Mouse (Mus musculus) CH12.LX (cell line): Measurements from ENCODE around the gene Hoxa9. TPM values are rescaled to one million over a fixed set of nuclear protein-coding genes. Genes with fewer than 3 reads are reported as not detected.

ENCODE experiments used
- DNase-seq: peaks from one replicate; pipeline ENCODE4 v3.0.0-alpha.2; 2013; ENCODE audit errors: extremely low read depth
- H3K27ac ChIP-seq: 2 replicates; pipeline ENCODE4 v1.5.1; 2012; ENCODE audit warnings: low read depth, mild to moderate bottlenecking, control low read depth, moderate library complexity; ENCODE audit not compliant: insufficient read depth
- H3K27me3 ChIP-seq: replicated peaks from 2 replicates; pipeline ENCODE3; 2012; ENCODE audit warnings: inconsistent platforms
- H3K36me3 ChIP-seq, 2 experiments: replicated peaks in 1 of 2; 2 replicates each; pipeline versions ENCODE3 to v1.6.1; 2012; ENCODE audit warnings: inconsistent platforms in 1 of 2, low read length in 1 of 2, mild to moderate bottlenecking in 1 of 2, mixed read lengths in 1 of 2, moderate library complexity in 1 of 2; ENCODE audit not compliant: control insufficient read depth in 1 of 2, insufficient read depth in 1 of 2
- H3K4me1 ChIP-seq, 2 experiments: 2 replicates each; pipeline ENCODE4 v1.6.1; 2012; ENCODE audit warnings: inconsistent platforms in 1 of 2, moderate library complexity in 1 of 2; ENCODE audit not compliant: insufficient read depth in 2 of 2, control insufficient read depth in 1 of 2
- H3K4me2 ChIP-seq: 2 replicates; pipeline ENCODE4 v1.6.1; 2012; ENCODE audit warnings: low read depth, mild to moderate bottlenecking, control low read depth; ENCODE audit not compliant: poor library complexity, insufficient read depth, severe bottlenecking
- H3K4me3 ChIP-seq, 3 experiments: fragments of 150-350 bp in 1 of 3; sonication (generic) in 1 of 3; replicated peaks in 1 of 3; 2 replicates each; pipeline versions ENCODE3 to v1.5.1; 2011 to 2012; ENCODE audit warnings: low read depth in 2 of 3, low read length in 2 of 3, mild to moderate bottlenecking in 2 of 3, moderate library complexity in 2 of 3, control low read depth in 1 of 3, improper control_type of control experiment in 1 of 3, inconsistent platforms in 1 of 3, mixed read lengths in 1 of 3; ENCODE audit not compliant: poor library complexity in 1 of 3
- H3K79me2 ChIP-seq: replicated peaks from 2 replicates; pipeline ENCODE4 v1.6.1; 2012; ENCODE audit warnings: mild to moderate bottlenecking, moderate library complexity; ENCODE audit not compliant: control insufficient read depth, poor library complexity, insufficient read depth, severe bottlenecking; ENCODE audit errors: extremely low read depth
- H3K9ac ChIP-seq: 2 replicates; pipeline ENCODE4 v1.6.1; 2012; ENCODE audit warnings: low read depth, mild to moderate bottlenecking, control low read depth, moderate library complexity; ENCODE audit not compliant: insufficient read depth
- H3K9me3 ChIP-seq: replicated peaks from 2 replicates; pipeline ENCODE3; 2012; ENCODE audit warnings: low read length, inconsistent platforms, mixed read lengths
- CTCF ChIP-seq, 2 experiments: IDR thresholded peaks in 1 of 2; conservative IDR thresholded peaks in 1 of 2; 2 replicates each; pipeline ENCODE4 v1.5.1; 2011 to 2012; ENCODE audit warnings: low read depth in 2 of 2, low read length in 2 of 2, improper control_type of control experiment in 1 of 2, inconsistent platforms in 1 of 2, mild to moderate bottlenecking in 1 of 2, moderate library complexity in 1 of 2
- GABPA ChIP-seq: IDR thresholded peaks from 2 replicates; pipeline ENCODE4 v1.6.1; 2012; ENCODE audit warnings: low read depth, low read length, improper control_type of control experiment, inconsistent platforms; ENCODE audit not compliant: insufficient replicate concordance
- HCFC1 ChIP-seq: IDR thresholded peaks from 2 replicates; pipeline ENCODE4 v1.6.1; 2012; ENCODE audit warnings: low read depth, mild to moderate bottlenecking, inconsistent platforms, low read length, improper control_type of control experiment
- MAX ChIP-seq: IDR thresholded peaks from 2 replicates; pipeline ENCODE4 v1.6.1; 2011; ENCODE audit warnings: low read length, improper control_type of control experiment
- MAZ ChIP-seq: IDR thresholded peaks from 2 replicates; pipeline ENCODE4 v1.6.1; 2012; ENCODE audit warnings: low read depth, mild to moderate bottlenecking, inconsistent platforms, low read length, improper control_type of control experiment, moderate library complexity
- MEF2A ChIP-seq: IDR thresholded peaks from 2 replicates; pipeline ENCODE4 v1.6.1; 2014; ENCODE audit warnings: low read depth, mild to moderate bottlenecking, inconsistent platforms, low read length, improper control_type of control experiment, borderline replicate concordance
- NELFE ChIP-seq: IDR thresholded peaks from 2 replicates; pipeline ENCODE4 v1.6.1; 2011; ENCODE audit warnings: low read depth, low read length, improper control_type of control experiment
- NRF1 ChIP-seq: IDR thresholded peaks from 2 replicates; pipeline ENCODE4 v1.6.1; 2014; ENCODE audit warnings: low read depth, mild to moderate bottlenecking, inconsistent platforms, low read length, improper control_type of control experiment, moderate library complexity
- POLR2A ChIP-seq: IDR thresholded peaks from 2 replicates; pipeline ENCODE4 v1.6.1; 2011; ENCODE audit warnings: low read depth, mild to moderate bottlenecking, improper control_type of control experiment, low read length
- RCOR1 ChIP-seq: conservative IDR thresholded peaks from 2 replicates; pipeline ENCODE4 v1.6.1; 2012; ENCODE audit warnings: low read depth, mild to moderate bottlenecking, inconsistent platforms, low read length, improper control_type of control experiment
- UBTF ChIP-seq: IDR thresholded peaks from 2 replicates; pipeline ENCODE4 v1.6.1; 2012; ENCODE audit warnings: low read depth, mild to moderate bottlenecking, inconsistent platforms, low read length, improper control_type of control experiment, moderate library complexity
- ZMIZ1 ChIP-seq: IDR thresholded peaks from 2 replicates; pipeline ENCODE4 v1.6.1; 2012; ENCODE audit warnings: low read depth, mild to moderate bottlenecking, inconsistent platforms, low read length, improper control_type of control experiment
- ZNF384 ChIP-seq: IDR thresholded peaks from 2 replicates; pipeline ENCODE4 v1.6.1; 2012; ENCODE audit warnings: low read depth, low read length, improper control_type of control experiment, inconsistent platforms
- dilution Hi-C: fragments of 300-500 bp; cut with MboI; formaldehyde crosslinking; loops from 2 replicates; pipeline ENCODE4 v1.14.3; 2020; ENCODE audit warnings: low sequenced_read_pairs; ENCODE audit not compliant: extremely low pct_unique_long_range_greater_than_20kb, extremely low pct_ligation_motif_present
- in situ Hi-C: fragments of 300-500 bp; cut with MboI; formaldehyde crosslinking; loops from 3 replicates; pipeline ENCODE4 v1.14.3; 2019; ENCODE audit warnings: low sequenced_read_pairs, low pct_ligation_motif_present, low pct_unique_long_range_greater_than_20kb, mixed read lengths
- polyA plus RNA-seq: library from polyadenylated mRNA; unstranded; fragments of >175 nt; gene quantifications from 2 replicates; pipeline ENCODE4 v1.2.1, GENCODE M21; 2012; ENCODE audit warnings: low read depth; ENCODE audit not compliant: insufficient read length
- total RNA-seq, 2 experiments: library from RNA; depleted of rRNA; stranded (reverse); fragments of 300-350 nt in 1 of 2; fragments of >200 nt in 1 of 2; gene quantifications; 2 replicates each; pipeline ENCODE4 v1.2.3; 2012 to 2014

Gene Hoxa9
- total and polyA plus RNA-seq, 3 experiments: 0.30 to 0.47 (median 0.30) TPM

- Histone ChIP-seq H3K79me2 (no peaks in the 10 kb centered on the region), H3K9ac (no peak overlapping the region), H3K27ac (no peak overlapping the region), H3K4me1 (no peaks in the 10 kb centered on the region), H3K4me2 (no peak overlapping the region), H3K9me3 (peaks cover 43% of the 10 kb centered on the region), H3K4me3 (no peak overlapping the region), H3K36me3 (peaks cover 9 to 53% of the 10 kb centered on the region in 2 experiments), H3K27me3 (no peaks in the 10 kb centered on the region)
- DNase-seq: no peak
- TF ChIP-seq MAX (no peak), CTCF (conservative IDR thresholded peaks at IDR 0.05 in 1 of 2, IDR thresholded peaks at IDR 0.05 in 1 of 2; ENCODE audit: low read depth in 2 of 2, low read length in 2 of 2) (no peak), MAZ (no peak), ZNF384 (no peak)
- dilution Hi-C loops: no loop called here
- in situ Hi-C loops: loop anchor here (10.0 kb wide), 2 partner anchors 644 to 1014 kb away; no protein-coding TSS in a partner anchor
These were observed 2.1 kb downstream of the Hoxa9 start for GRCm38 (mm10) chr6:52228475-52229465.

GRCm38 (mm10) chr6:52227470-52228222 is 3.2 kb downstream of the Hoxa9 start:
- Histone ChIP-seq H3K79me2 (no peaks in the 10 kb centered on the region), H3K27me3 (no peaks in the 10 kb centered on the region), H3K4me2 (no peak overlapping the region), H3K4me1 (no peaks in the 10 kb centered on the region), H3K4me3 (no peak overlapping the region), H3K36me3 (peaks cover 9 to 42% of the 10 kb centered on the region in 2 experiments), H3K9ac (no peak overlapping the region), H3K9me3 (peaks cover 32% of the 10 kb centered on the region), H3K27ac (no peak overlapping the region)
- DNase-seq: no peak
- TF ChIP-seq RCOR1 (no peak), POLR2A (no peak), MEF2A (no peak), UBTF (no peak), CTCF (conservative IDR thresholded peaks at IDR 0.05 in 1 of 2, IDR thresholded peaks at IDR 0.05 in 1 of 2; ENCODE audit: low read depth in 2 of 2, low read length in 2 of 2) (no peak), HCFC1 (no peak), NRF1 (no peak), GABPA (no peak), ZMIZ1 (no peak), MAX (no peak), NELFE (no peak)
- dilution Hi-C loops: no loop called here
- in situ Hi-C loops: loop anchor here (10.0 kb wide), 2 partner anchors 643 to 1013 kb away; no protein-coding TSS in a partner anchor
